Mouse (Mus musculus) embryonic stem cell, embryonic (primary cell): ENCODE results near the gene Bcar3.
"Not testable (repeated sequence)": the region's sequence is repeated elsewhere in the genome, so short reads cannot be mapped to it uniquely, and the experiment has no call there.

ENCODE experiments used
- CTCF ChIA-PET, 4 experiments: fragments of 300-600 bp in 2 of 4; fragments of 350-600 bp in 2 of 4; sonication (Branson Sonifier 250); formaldehyde crosslinking; loops; one replicate each; lab custom pipeline; 2022; ENCODE audit warnings: inconsistent platforms in 2 of 4; lab: Charles Lee
- POLR2A ChIA-PET, 4 experiments: fragments of 300-600 bp in 2 of 4; fragments of 350-600 bp in 2 of 4; sonication (Branson Sonifier 250); formaldehyde crosslinking; loops; one replicate each; lab custom pipeline; 2022; ENCODE audit warnings: antibody characterized with exemption in 4 of 4, inconsistent platforms in 1 of 4; lab: Charles Lee

The Bcar3 gene

DNA sequence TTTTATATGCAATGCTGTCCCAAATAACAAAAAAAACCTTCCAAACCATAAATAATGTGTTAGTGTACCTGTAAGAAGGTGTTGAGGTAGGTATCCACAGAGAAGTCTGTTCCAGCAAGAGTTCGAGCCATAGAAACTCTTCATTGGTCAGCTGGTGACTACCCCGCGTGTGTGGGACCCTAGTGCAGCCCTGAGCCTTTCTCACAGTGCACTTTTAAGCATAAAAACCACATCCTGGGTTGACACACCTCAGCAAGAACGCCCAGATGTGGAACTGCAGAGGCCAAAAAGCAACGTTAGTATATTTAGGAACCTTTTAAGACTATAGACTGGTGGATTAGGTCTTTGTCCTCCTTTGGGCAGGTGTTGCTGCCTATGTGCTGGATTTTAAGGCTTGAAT, 6.7 kb upstream of the Bcar3 start:
- POLR2A ChIA-PET = interaction anchor here in 1 of 4 experiments (0.6 to 0.7 kb wide), 3 partner anchors 12 to 98 kb away, joined by 3 to 5 read pairs (median 4); no protein-coding TSS in a partner anchor
- CTCF ChIA-PET = interaction anchor here in 1 of 4 experiments (0.6 kb wide), 1 partner anchor 17 kb away, joined by 4 read pairs; no protein-coding TSS in a partner anchor

- ChIA-PET CTCF (no interaction called here), POLR2A (interaction anchor here (0.6 to 8.5 kb wide), 8 partner anchors 10 to 402 kb away, joined by 3 to 73 read pairs (median 3); no protein-coding TSS in a partner anchor)
Observed at GRCm38 (mm10) chr3:122288613-122289195, 5.2 kb upstream of the Bcar3 start.

DNA sequence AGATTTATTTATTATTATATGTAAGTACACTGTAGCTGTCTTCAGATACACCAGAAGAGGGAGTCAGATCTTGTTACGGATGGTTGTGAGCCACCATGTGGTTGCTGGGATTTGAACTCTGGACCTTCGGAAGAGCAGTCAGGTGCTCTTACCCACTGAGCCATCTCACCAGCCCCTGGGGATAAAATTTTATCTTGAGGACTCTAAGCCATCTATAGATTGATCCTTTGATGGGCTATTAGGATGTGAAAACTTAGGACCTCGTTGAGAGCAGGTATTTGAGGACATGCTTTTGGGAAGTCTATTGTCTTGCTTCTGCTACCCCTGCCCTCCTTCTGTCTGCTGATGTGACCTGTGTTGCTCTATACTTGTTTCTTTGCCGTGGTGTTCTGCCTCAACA, 4.6 kb upstream of the Bcar3 start:
- POLR2A ChIA-PET = interaction anchor here (0.6 to 8.5 kb wide), 11 partner anchors 8 to 259 kb away, joined by 3 to 73 read pairs (median 4); partner anchors contain the start of gene Dnttip2 (in 1 of the 4)

GRCm38 (mm10) chr3:122290696-122291095, 3.2 kb upstream of the Bcar3 start:
- POLR2A ChIA-PET = interaction anchor here in 3 of 4 experiments (0.7 to 8.5 kb wide), 8 partner anchors 9 to 33 kb away, joined by 3 to 73 read pairs (median 6); partner anchors contain the start of gene Dnttip2 (in 2 of the 3)
- CTCF ChIA-PET = interaction anchor here in 2 of 4 experiments (0.5 to 2.1 kb wide), 3 partner anchors 21 to 242 kb away, joined by 4 to 5 read pairs (median 4); no protein-coding TSS in a partner anchor

More for the DNA sequence above, 4.6 kb upstream of the Bcar3 start:
- CTCF ChIA-PET = not testable (repeated sequence)

DNA sequence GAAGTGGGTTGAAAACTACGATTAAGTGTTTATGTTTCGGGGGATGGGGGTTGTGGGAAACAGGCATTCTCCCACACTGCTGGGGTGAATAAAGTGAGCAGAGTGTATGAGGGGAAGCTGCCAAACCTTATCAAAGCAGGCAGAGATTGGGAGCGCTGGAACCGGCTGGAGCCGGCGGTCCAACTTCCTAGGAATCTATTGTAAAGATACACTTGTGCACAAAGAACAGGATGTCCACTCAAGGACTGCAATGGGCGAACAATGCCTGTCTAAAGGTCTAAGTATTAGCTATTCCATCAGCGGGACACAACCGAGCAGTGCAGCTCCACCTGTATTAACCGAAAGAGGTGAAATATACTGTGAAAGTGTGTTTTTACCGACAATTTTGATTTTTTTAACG, 2.1 kb upstream of the Bcar3 start:
- ChIA-PET CTCF (interaction anchor here in 3 of 4 experiments (0.6 to 2.1 kb wide), 8 partner anchors 20 to 406 kb away, joined by 3 to 7 read pairs (median 4); no protein-coding TSS in a partner anchor), POLR2A (interaction anchor here in 3 of 4 experiments (0.6 to 8.5 kb wide), 21 partner anchors 9 to 692 kb away, joined by 3 to 73 read pairs (median 4); partner anchors contain the start of genes Dnttip2 (in 2 of the 3) and Fnbp1l (in 1 of the 3))

DNA sequence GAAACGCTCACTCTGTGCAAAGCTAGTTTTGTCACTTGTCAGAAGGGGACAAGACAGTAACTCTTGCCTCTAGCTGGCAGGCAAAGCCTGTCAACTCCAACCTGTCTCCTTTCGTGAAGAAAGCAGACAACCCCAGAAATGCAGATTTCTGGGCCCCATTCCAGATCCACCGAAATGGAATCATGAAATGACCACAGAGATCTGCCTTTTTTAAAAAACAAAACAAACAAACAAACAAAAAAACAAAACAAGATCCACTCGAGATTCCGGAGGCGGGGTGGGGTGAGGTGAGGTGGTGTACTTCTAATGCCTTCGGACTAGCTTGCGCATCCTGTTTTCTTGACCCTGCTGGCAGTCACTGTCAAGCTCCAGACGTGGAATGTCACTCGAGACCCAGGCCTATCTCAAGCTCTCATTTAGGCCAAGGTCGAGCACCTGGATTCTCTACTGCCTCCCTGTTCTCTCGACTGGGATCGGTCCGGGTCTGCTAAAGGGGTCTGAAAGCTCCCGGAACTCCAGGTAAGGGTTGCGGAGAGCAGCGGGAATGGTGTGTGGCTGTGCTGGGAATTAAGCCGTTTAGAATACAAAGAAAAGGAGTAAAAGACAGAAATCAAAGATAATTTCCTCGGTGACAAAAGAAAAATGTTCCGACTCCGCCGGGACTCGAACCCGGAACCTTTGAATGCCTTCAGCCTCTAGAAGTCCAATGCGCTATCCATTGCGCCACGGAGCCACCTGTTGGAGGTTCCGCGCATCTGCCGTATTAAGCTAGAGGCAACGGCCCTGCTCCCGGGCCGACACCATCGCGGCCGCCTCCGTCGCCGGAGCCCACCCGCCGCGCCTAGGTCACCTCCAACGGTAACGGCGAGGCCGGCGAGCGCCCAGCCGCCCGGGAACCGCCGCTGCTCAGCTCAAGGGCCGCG, 1.4 kb upstream of the Bcar3 start:
- CTCF ChIA-PET = interaction anchor here in 2 of 4 experiments (0.6 to 2.1 kb wide), 8 partner anchors 20 to 407 kb away, joined by 3 to 7 read pairs (median 4); no protein-coding TSS in a partner anchor
- POLR2A ChIA-PET = interaction anchor here in 3 of 4 experiments (0.6 to 8.5 kb wide), 27 partner anchors 9 to 691 kb away, joined by 3 to 73 read pairs (median 4); partner anchors contain the start of genes Dnttip2 (in 3 of the 3) and Fnbp1l (in 1 of the 3)

DNA sequence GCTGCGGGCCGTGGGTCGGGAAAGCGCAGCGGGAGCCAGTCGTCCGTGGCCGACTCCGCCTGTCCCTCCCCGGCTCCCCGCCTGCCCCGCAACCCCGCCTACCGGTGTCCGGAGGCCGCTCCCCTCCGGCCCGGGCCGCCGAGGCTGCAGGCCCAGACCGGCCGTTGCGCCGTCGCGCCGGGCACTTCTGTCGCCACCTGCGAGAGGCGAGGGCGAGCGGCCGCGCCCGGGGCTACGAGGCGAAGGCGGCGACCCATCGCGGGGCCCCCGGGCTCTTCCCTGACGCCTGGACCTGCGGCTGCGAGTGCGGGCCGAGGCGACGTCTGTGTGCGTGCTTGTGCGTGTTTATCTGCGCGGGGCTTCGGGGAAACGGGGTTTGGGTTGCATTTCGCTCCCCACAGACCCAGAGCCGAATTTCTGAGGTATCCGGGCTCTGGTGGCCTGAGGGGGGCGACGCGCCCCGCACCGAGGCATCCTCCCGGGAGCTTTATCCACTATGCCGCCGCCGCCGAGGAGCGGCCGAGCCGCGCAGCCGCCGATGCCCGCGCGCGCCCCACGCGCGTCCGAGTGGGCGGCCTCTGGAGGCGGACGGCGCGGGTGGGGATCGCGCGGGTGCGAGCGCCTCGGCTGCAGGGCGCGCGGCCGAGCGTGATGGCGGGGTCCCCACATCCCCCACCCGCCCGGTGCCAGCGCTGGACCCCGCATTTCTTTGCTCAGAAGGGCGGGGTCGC, 548 bp upstream of the Bcar3 start:
- POLR2A ChIA-PET = interaction anchor here in 3 of 4 experiments (0.6 to 8.5 kb wide), 33 partner anchors 8 to 347 kb away, joined by 3 to 73 read pairs (median 4); partner anchors contain the start of gene Dnttip2 (in 3 of the 3)
- CTCF ChIA-PET = interaction anchor here in 2 of 4 experiments (0.6 to 2.0 kb wide), 19 partner anchors 19 to 614 kb away, joined by 3 to 7 read pairs (median 3); partner anchors contain the start of gene Dnttip2 (in 1 of the 2)

DNA sequence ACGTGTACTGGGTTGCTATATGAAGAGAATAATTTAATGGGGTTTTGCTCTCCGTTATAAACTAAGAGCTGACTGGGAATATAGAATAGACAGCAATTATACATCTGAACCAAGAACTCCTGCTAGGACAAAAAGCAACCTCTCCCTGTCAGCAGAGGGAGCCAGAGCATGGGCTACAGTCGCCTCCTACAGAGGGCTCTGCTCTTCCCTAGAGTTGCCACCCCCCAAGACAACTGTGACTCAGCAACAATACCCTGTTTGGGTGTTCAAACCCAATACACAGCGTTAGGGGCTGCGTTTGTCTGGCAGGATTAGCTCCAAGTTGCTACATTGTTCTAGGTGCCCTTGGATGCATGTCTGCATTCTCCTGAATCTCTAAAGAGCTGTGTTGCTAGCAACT, 1.6 kb downstream of the Bcar3 start:
- CTCF ChIA-PET = interaction anchor here (0.6 to 2.4 kb wide), 22 partner anchors 14 to 811 kb away, joined by 3 to 11 read pairs (median 4); no protein-coding TSS in a partner anchor
- POLR2A ChIA-PET = interaction anchor here in 3 of 4 experiments (0.6 to 8.5 kb wide), 12 partner anchors 18 to 357 kb away, joined by 3 to 73 read pairs (median 4); partner anchors contain the start of gene Dnttip2 (in 1 of the 3)

DNA sequence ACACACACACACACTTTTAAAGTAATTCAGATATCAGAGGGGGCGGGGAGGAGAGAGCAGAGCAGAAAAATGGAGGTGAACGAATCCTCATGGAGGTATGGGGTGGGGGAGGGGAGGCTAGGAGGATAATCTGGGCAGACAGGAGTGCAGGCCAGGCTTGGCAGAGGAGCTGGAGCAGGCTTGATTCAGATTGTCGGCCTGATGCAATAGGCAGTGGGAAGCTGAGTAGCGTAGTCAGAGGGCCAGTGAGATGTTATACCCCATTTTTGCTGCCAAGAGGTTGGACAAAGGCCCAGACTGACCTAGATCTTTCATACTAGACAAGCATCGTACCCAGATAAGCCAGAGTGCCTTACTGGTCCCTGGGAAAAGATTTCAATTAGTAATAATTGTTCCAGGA, 3.0 kb downstream of the Bcar3 start:
- POLR2A ChIA-PET = interaction anchor here in 2 of 4 experiments (0.6 to 2.1 kb wide), 9 partner anchors 8 to 342 kb away, joined by 3 to 10 read pairs (median 4); no protein-coding TSS in a partner anchor
- CTCF ChIA-PET = interaction anchor here (0.7 to 2.3 kb wide), 6 partner anchors 15 to 1453 kb away, joined by 3 to 10 read pairs (median 6); no protein-coding TSS in a partner anchor

- CTCF ChIA-PET = interaction anchor here in 1 of 4 experiments (1.1 kb wide), 1 partner anchor 11 kb away, joined by 3 read pairs; no protein-coding TSS in a partner anchor
- POLR2A ChIA-PET = interaction anchor here in 2 of 4 experiments (1.2 to 1.8 kb wide), 2 partner anchors 9 to 12 kb away, joined by 3 to 5 read pairs; no protein-coding TSS in a partner anchor
Observed at GRCm38 (mm10) chr3:122300983-122301919, 7.3 kb downstream of the Bcar3 start.

DNA sequence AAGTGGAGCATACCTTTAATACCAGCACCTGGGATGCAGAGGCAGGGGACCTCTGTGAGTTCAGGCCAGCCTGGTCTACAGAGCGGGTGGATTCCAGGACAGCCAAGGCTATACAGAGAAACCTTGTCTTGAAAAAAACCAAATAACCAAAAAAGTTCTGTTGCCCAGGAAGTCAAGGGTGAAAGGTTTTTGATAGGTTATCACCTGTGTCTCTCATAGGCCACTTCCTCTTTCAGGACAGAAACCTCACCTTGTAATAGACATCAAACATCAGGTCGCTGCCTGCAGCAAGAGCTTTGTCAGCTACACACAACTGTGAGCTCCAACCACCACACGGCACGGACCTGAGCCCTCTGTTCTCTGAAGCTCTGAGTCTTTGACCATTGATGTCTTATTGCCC, 10.6 kb downstream of the Bcar3 start:
- CTCF ChIA-PET = no interaction called here
- POLR2A ChIA-PET = interaction anchor here in 2 of 4 experiments (0.6 to 1.2 kb wide), 3 partner anchors 8 to 726 kb away, joined by 3 to 4 read pairs (median 4); no protein-coding TSS in a partner anchor

DNA sequence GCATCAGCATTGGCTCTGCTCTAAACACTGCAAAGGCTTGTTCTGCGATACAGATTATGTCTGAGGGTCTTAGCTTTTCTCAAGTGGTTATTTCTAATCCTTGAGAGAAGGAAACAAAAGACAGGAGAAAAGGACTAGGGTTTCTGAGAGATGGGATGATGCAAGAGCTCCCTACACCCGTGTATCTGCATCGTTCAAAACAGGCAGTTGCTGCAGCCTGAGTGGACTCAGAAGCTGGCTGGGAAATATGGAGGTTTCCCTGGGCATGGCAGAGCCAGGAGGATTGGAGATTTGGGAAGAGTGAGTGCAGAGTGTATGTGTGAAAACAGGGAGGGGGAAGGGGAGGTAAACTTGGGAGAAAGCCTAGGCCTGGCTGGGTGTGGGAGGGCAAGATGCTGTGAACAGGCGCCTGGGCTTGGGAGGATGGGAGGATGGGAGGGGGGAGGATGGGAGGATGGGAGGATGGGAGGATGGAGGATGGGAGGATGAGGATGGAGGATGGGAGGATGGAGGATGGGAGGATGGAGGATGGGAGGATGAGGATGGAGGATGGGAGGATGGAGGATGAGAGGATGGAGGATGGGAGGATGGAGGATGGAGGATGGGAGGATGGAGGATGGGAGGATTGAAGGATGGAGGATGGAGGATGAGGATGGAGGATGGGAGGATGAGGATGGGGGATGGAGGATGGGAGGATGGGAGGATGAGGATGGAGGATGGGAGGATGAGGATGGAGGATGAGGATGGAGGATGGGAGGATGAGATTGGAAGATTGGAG, 14.1 kb downstream of the Bcar3 start:
- ChIA-PET POLR2A (no interaction called here), CTCF (interaction anchor here in 3 of 4 experiments (0.6 to 1.3 kb wide), 5 partner anchors 186 to 982 kb away, joined by 3 to 8 read pairs (median 3); no protein-coding TSS in a partner anchor)

DNA sequence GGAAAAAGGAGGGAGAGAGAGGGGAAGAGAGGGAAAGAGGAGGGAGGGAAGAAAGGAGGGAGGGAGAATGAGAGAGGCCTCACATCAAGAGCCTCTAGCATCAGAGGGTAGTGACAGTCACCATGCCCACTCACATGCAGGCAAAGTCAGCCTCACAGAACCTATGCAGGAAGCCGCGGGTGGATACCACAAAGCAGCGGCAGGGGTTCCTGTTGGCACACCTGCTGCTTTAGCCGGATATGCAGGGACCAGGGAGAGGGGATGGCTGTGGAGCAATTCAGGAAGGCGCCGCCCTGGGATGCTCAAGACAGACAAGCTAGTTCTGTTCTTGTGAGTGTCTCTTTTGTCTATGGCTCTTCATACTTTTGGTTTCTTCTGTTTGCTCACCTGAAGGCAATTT, 15.0 kb downstream of the Bcar3 start:
- ChIA-PET CTCF (interaction anchor here (0.6 to 1.0 kb wide), 7 partner anchors 13 to 208 kb away, joined by 3 to 8 read pairs (median 4); no protein-coding TSS in a partner anchor), POLR2A (interaction anchor here in 1 of 4 experiments (0.9 to 1.3 kb wide), 4 partner anchors 12 to 213 kb away, joined by 3 to 7 read pairs (median 3); no protein-coding TSS in a partner anchor)

DNA sequence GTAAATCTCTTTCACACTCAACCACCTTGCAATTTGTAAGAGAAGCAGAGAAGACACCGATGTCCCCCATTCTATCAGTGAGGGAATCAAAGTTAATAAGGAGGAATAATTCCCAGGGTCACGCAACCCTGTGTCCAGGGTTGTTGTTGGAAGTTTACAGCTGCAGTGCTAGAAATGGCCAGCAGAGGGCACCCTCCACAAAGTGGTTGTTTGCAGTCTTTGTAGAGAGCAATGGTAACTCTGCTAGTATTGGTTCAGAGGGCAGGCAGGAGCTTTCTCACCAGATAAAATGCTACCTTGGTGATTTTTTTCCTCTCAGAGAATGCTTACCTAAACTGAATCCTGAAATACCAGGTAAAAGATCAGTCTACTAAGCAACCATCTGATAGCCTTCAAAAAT, 18.1 kb downstream of the Bcar3 start:
- ChIA-PET CTCF (interaction anchor here (0.5 to 4.1 kb wide), 41 partner anchors 9 to 1150 kb away, joined by 3 to 56 read pairs (median 4); partner anchors contain the start of genes Bcar3 (in 1 of the 4) and Fnbp1l (in 1 of the 4)), POLR2A (interaction anchor here in 3 of 4 experiments (0.5 to 1.3 kb wide), 8 partner anchors 18 to 192 kb away, joined by 3 to 5 read pairs (median 3); partner anchors contain the start of gene Bcar3 (in 1 of the 3))
